Mouse (Mus musculus): Measurements from ENCODE around the gene Rps12.

The Rps12 gene

DNA sequence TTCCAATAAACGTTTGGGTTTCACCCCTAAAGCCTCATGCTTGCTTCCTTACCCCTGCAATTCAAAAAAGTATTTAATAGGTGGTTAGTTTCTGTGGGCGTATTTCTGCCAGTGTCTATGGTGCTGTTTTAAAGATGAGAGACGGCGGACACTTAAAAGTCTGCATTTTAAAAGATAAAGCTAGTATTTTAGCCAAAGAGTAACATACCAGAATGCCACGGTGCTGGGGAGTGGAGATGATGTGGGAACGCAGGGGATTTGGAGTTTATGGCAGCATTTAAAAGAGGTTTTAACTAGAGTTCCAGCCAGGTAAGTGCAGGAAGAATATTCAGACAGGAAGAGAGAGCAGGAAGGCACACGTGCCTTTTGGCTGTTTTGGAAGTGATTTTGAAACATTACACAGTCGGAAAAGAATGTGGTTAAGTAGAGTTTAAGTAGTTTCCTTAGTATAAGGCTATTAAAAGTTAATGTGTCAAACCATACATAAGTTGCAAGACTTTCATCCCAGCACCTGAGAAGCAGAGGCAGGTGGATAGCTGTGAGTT is 1.1 kb upstream of the Rps12 start:
- in situ Hi-C loops (cut with MboI; ENCODE audit: unreplicated experiment in 2 of 2) = loop anchor here (5.0 to 25.0 kb wide), 6 partner anchors 1056 to 1776 kb away; partner anchors contain the start of gene Tbpl1 (in 1 of the 2)

GRCm38 (mm10) chr10:23786631-23787038 is 440 bp downstream of the Rps12 start:
- in situ Hi-C loops (cut with MboI; ENCODE audit: unreplicated experiment in 2 of 2) = loop anchor here (5.0 to 25.0 kb wide), 6 partner anchors 1054 to 1774 kb away; partner anchors contain the start of gene Tbpl1 (in 1 of the 2)

GRCm38 (mm10) chr10:23786040-23786439 is 1.0 kb downstream of the Rps12 start:
- in situ Hi-C loops (cut with MboI; ENCODE audit: unreplicated experiment in 2 of 2) = loop anchor here (5.0 to 25.0 kb wide), 6 partner anchors 1054 to 1774 kb away; partner anchors contain the start of gene Tbpl1 (in 1 of the 2)

DNA sequence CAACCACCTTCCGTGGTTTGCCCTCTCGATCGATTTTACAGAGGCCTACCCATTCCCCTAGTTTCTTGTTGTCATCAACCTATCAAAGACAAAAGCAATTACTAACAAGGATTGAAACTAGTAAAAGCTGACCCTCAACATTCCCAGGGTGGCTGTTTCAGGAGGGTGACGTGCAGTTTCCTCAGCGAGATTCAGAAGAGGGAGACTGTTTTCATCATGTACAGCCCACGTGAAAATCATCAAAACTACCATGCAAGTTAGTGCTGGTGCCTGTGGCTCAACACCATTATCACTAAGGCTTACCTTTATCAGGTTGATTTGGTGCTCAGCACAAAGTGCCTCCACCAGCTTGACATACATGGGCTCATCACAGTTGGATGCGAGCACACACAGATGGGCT is 1.5 kb downstream of the Rps12 start:
- in situ Hi-C loops (cut with MboI; ENCODE audit: unreplicated experiment in 2 of 2) = loop anchor here (5.0 to 25.0 kb wide), 6 partner anchors 1053 to 1773 kb away; partner anchors contain the start of gene Tbpl1 (in 1 of the 2)

DNA sequence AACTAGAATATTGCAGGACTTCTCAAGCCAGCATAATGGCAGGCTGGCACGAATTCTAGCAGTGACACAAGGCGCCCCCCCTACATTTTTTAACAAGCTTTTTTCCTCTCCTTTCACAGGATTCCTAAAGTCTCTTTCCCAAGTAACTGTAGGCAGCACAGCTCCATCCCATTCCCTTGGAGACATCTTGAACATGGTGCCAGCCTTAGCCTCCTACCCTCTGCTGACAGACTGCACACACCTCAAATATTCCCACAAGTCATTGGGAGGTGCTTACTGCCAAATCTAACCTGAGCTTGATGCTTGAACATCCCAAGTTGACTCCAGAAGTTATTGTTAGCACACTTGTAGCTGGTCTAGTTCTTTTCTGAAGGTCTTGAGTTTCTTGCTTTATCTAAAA is 3.0 kb downstream of the Rps12 start:
- in situ Hi-C loops (cut with MboI; ENCODE audit: unreplicated experiment in 2 of 2) = loop anchor here (25.0 kb wide), 5 partner anchors 1072 to 1772 kb away; no protein-coding TSS in a partner anchor

DNA sequence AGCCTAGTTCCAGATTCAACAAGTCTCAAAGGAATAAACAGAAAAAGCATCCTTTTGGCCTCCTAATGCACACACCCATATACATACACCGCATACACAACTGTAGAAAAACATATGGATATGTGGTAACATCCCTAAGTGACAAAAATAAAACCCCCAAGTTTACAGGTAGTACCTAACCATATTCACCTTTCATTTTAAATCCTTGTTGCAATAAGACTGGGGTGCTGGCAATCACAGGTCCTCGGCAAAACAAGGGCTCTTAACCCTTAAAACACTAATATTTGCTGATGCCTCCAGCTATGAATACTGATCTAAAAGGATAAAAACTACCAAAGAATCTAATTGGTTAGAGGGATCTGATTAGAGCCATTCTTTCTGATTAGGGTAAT is 3.6 kb downstream of the Rps12 start:
- in situ Hi-C loops (cut with MboI; ENCODE audit: unreplicated experiment in 2 of 2) = loop anchor here (25.0 kb wide), 5 partner anchors 1071 to 1771 kb away; no protein-coding TSS in a partner anchor

GRCm38 (mm10) chr10:23782855-23783492 is 4.1 kb downstream of the Rps12 start:
- in situ Hi-C loops (cut with MboI; ENCODE audit: unreplicated experiment in 2 of 2) = loop anchor here (25.0 kb wide), 5 partner anchors 1071 to 1771 kb away; no protein-coding TSS in a partner anchor

DNA sequence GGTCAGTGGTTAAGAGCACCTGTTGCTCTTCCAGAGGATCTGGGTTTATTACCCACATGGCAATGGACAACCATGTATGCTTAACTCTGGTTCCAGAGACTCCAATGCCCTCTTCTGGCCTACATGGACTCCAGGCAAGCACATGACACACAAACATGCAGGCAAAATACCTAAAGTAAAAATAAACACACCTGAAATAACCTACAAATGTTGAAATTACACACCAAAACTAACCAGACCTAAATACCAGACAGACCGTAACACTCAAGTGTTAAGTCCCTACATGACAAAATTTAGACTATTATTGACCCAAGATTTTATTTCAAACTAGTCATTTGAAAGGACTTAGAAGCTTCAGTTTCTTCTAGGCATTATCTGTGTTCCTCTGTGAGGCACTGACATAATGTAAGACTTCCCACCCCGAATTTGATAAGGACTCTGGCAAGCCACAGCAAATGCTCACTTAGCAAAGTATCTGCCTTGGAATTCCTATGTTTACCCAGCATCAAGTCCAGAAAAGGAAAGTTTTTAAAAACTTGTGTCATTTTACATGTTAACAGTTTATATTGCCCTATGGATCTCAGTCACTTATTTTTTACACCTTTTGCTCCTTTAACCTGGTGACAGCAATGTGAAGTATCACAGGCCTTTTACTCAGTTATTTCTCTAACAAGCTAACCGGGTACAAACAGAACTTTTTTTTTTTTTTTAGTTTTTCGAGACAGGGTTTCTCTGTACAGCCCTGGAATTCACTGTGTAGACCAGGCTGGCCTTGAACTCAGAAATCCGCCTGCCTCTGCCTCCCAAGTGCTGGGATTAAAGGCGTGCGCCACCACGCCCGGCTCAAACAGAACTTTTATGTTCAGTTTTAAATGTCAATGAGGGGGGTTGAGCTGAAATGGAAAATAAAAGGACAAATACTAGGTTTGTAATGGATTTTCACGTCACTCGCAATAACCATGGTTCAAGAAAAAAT is 5.0 kb downstream of the Rps12 start:
- in situ Hi-C loops (cut with MboI; ENCODE audit: unreplicated experiment in 2 of 2) = loop anchor here (25.0 kb wide), 5 partner anchors 1070 to 1770 kb away; no protein-coding TSS in a partner anchor

GRCm38 (mm10) chr10:23780539-23781275 is 6.4 kb downstream of the Rps12 start:
- in situ Hi-C loops (cut with MboI; ENCODE audit: unreplicated experiment in 2 of 2) = loop anchor here (25.0 kb wide), 5 partner anchors 1068 to 1768 kb away; no protein-coding TSS in a partner anchor

- in situ Hi-C loops (cut with MboI; ENCODE audit: unreplicated experiment in 2 of 2) = loop anchor here (5.0 to 25.0 kb wide), 7 partner anchors 660 to 1765 kb away; no protein-coding TSS in a partner anchor
Measured at GRCm38 (mm10) chr10:23777288-23777945, 9.7 kb downstream of the Rps12 start.

- in situ Hi-C loops (cut with MboI; ENCODE audit: unreplicated experiment in 2 of 2) = no loop called here
Measured at GRCm38 (mm10) chr10:23754166-23754565, 32.9 kb downstream of the Rps12 start.

All from v-Abl transformed pro-B cells (cell line).